Mouse (Mus musculus) MEL-GATA-1-ER (cell line): ENCODE measurements around the gene Vamp8.

ENCODE experiments used
- DNase-seq: peaks from one replicate; pipeline ENCODE4 v3.0.0-alpha.2; 2012; ENCODE audit warnings: low read depth; ENCODE audit errors: extremely low read depth

Vamp8 gene

DNA sequence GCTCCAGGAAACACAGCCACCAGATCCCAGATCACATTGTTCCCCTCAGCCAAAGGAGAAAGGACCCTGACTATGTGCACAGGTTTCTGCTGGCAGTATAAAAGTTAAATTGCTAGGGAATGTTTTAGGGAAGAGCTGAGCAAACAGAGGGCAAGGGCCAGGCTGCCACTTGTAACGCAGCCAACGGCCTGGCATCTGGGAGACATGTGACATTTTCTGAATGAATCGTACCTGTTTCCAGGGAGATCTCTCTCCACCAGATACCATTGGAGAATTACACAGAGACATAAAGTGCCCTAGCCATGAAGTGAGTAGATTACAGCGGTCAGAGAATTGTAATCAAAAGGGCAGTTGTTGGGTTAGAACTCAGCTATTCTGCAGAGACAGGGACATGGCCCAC lies 17.3 kb downstream of the Vamp8 start:
- no peak for DNase-seq

DNA sequence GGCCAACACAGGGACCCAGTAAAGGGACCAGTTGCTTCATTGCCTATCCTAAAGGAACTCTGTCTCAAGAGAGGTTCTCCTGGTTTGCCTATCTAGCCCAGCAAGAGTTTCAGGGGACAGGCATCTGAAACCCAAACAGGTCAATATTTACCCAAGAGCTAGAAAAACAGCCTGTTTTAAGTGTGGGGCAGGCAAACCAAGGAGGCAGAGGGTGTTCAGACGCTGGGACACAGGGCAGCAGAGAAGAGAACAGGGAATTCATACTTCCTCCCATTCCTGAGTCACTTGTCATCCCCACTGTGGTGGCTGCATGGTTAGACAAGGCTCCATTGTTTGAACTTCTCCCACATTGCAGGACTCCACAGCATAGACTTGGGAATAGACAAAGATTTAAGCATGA lies 18.9 kb downstream of the Vamp8 start:
- DNase-seq = no peak

- no peak for DNase-seq
Measured at GRCm38 (mm10) chr6:72371147-72371546, 19.4 kb downstream of the Vamp8 start.

- DNase-seq = no peak
Measured at GRCm38 (mm10) chr6:72370091-72370490, 20.4 kb downstream of the Vamp8 start.

DNA sequence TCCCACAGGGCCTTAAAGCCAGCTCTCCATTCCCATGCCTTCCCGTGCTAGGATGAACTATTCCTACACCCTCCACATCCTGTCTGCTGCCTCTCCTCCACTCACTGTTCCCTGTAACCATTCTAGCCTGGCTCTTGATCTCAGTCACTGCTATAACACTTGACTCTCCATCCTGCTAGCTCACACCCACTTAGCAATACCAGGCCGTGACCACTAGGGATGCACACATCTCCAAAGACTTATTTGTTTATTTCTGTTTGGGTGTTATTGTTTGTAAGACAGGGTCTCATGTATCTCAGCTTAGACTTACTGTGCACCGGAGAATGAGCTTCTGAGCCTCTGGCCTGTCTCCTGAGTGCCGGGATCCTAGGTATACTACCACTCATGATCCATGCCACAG lies 20.9 kb downstream of the Vamp8 start:
- DNase-seq = no peak

GRCm38 (mm10) chr6:72367460-72367974 lies 23.0 kb downstream of the Vamp8 start:
- no peak for DNase-seq

DNA sequence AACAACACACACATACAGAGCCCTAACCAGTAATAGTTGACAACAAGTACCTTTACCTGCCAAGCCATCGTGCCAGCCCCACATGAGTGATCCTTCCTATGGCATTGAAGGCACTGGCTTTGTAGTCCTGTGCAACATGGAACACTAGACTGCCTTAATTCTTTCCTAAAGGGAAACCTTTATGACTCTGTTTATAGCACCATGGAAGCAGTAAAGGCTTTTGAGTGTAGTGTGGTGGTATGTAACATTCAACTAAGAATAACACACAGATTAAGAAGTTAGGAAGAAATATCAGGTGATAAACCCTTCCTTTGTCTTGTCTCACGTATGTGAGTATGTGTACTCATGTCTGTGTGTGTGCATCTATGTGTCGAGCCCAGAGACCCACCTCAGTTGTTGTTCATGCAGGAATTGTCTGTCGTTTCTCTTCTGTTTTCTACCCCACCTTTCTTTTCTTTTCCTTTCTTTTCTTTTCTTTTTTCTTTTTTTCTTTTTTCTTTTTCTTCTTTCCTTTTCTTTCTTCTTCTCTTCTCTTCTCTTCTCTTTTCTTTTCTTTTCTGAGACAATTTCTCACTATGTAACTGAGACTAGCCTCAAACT lies 23.6 kb downstream of the Vamp8 start, which contains the start of gene Rnf181:
Gene Rnf181, minus strand, starts transcription at position 113 of the 600 bp plus-strand sequence.
- no peak for DNase-seq

DNA sequence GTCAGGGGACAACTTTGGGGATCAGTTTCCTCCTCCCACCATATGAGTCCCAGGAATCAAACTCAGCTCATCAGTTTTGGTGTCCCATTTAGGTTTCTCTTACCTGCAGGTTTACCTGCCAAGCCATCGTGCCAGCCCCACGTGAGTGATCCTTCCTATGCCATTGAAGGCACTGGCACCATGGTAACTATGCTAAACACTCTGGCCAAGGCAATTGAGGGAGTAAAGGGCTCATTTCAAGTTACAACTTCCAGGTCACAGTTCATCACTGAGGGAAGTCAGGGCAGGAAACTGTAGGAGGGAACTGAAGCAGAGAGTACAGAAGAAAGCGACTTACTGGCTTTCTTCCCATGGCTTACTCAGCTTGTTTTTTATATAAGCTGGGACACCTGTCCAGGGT lies 24.2 kb downstream of the Vamp8 start:
- DNase-seq = no peak

DNA sequence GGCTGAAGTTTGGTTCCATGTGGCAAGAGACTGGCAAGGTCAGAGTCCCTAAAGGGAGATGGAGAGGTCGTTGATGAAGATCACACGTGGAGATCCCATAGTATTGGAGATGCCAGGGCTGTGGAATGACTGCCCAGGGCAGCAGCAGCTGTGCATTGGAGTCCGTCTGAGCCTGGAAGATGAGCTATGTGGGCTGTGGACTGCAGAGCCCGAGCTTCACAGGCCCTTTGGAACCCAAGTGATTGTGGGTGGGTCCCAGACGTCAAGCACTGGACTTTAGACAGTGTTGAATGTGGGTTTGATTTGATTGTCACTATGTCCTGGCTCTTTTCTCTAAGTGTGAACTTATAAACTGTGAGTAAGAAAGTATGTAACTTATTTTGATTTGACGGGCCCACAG lies 25.5 kb downstream of the Vamp8 start:
- no peak for DNase-seq

DNA sequence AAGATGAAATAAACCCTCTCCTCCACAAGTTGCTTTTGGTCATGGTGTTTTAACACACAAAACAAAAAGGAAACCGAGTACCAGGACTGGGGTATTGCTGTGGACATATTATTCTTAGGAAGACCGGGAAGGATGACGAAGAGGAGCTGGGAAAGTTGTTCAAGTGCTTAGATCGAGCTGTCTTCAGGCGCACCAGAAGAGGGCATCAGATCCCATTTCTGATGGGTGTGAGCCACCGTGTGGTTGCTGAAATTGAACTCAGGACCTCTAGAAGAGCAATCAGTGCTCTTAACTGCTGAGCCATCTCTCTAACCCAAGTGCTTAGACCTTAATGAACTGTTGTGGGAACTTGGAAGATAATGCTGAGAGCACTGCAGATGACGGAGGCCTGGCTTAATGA lies 26.5 kb downstream of the Vamp8 start:
- no peak for DNase-seq

GRCm38 (mm10) chr6:72362132-72363028 lies 28.1 kb downstream of the Vamp8 start:
- DNase-seq = peak; percentile 98

DNA sequence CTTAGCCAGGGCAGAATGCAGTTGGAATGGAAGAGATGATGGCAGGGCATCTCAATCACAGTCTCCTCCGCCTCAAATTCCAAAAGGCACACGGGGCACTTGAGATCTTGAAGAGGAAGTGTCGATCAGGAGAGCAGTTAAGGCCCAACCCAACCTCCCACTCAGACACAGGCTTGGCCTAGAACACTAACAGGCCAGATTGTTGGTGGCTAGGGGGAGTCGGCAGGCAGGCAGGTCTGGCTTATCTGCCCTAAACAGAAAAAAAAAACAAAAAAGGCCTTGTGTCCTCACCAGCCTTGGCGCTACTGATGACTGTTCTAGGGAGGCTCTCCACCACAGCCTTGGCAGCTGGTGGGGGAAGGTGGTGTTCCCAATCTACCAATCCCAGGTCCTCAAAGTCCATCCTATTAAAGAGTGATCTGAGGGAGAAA lies 29.4 kb downstream of the Vamp8 start:
- no peak for DNase-seq

GRCm38 (mm10) chr6:72360599-72360935 lies 29.9 kb downstream of the Vamp8 start:
- no peak for DNase-seq

GRCm38 (mm10) chr6:72359891-72360598 lies 30.5 kb downstream of the Vamp8 start:
- no peak for DNase-seq

DNA sequence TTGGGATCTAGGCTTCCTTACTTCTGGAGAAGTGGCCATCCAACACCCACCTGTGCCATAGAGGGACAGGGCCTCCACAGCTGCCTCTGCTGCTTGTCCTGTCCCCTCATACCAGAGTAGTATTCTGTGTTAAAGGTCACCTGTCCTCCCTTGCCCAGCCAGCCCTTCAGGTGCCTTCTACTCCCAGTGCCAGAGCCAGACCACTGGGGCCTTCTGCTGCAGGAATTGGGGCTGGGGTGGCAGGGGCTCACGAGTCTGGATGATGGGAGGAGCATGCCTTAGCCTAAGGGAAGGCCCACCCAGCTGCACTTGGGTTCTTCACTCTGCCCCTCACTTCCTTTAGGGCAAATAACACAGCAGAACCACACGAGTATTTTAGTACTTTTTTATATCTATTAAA lies 31.2 kb downstream of the Vamp8 start:
- no peak for DNase-seq

DNA sequence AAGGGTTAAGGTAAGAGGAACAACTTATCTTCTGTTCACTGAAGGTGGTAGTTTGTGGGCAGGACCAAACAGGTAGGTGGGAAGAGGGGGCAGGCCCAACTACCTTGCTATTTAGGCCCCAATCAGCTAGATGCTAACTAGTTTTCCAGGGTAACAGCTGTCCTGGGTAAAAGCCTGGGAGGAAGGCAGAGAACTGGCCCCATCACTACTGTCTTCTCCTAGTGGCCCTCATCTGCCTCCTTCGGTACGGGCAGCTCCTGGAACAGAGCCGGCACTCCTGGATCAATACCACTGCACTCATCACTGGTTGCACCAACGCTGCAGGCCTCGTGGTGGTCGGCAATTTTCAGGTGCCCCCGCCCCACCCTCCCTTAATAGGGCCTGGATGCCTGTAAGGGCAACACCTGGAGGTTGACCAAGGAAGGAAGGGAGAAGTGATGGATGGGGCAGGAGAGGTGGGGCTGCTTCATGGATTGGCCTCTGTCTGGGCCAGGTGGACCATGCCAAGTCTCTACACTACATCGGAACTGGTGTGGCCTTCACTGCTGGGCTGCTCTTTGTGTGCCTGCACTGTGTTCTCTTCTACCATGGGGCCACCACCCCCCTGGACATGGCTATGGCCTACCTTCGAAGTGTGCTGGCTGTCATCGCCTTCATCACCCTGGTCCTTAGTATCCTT lies 32.3 kb downstream of the Vamp8 start:
- DNase-seq = no peak

DNA sequence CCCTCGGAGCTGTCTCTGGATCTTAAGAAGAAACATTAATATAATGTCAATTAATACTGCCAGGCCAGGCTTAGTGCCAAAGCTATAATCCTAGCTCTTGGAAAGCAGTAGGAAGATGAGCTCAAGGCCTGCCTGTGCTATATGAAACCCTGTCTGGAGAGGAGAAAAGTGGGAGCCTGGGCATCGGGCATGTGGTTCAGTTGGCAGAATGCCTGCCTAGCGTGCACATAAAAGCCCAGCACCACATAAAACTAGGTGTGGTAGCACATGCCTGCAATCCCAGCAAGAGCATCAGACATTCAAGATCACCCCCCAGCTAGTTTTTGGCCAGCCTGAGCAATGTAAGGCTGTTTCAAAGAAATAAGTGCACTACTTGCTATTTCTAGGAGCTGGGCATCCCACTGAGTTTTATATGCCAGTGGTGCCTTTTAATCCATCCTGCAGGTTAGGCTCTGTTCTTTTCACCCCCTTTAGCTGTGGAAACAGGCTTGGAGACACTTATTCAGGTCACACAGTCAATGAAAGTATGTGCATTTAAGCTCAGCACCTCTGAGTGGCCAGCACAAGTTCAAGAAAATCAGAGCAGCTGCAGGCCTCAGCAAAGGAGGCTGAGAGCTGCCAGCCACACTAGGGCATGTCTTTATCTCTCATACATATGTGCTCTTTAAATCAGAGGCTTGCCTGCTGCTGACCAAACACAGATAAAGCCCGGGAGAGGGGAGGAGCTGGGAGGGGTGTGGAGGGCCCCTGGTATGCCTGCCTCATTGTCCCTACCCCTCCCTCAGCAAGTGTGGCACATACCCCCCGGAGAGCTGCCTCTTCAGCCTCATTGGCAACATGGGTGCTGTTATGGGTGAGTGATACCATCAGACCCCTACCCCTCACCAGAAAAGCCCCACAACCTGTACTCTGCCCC lies 33.1 kb downstream of the Vamp8 start:
- no peak for DNase-seq

- DNase-seq = no peak
Measured at GRCm38 (mm10) chr6:72356001-72356532, 34.4 kb downstream of the Vamp8 start.

DNA sequence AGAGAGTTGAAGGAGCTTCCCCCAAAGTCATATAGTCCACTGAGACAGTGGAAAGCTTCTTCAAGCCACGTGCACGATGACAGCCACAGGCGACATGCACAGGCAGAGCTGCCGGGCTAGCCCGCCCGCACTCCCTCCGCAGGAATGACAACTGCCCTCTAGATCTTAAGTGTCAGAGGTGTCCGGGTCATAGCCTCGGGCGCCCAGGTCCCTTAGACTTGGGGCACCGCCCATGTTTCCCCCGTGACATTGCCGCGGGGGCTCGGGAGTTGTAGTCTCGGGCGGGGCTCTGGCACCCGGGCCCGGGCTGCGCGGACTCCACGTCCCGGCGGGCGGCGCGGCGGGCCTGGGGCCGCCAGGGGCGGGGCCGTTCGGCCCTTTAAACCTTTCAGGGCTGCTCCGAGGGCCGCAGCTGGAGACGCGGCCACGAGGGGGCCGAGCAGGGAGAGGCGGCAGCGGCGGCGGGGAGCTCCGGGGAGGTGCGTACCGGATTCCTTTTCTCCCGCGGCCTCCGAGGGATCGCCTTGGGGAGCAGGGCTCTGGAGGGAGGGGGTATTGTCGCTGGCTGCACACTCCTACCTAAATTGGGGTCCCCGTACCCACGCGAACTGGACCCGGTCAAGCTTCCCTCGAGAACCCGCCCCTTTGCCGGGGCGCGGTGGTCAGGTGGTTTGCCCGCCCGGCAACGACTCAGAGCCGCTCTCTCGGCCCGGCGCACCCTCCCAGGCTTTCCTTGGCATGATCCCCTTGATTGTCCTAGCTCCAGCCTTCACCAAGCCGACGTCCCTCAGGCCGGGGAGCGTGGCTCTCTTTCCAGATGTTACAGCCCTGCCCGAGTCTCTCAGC lies 35.2 kb downstream of the Vamp8 start, which contains the start of gene Tmem150a:
Gene Tmem150a, plus strand, starts transcription at position 382 of the 846 bp plus-strand sequence.
- no peak for DNase-seq
